Mouse (Mus musculus) bone marrow macrophage, adult 2 months (primary cell): ENCODE measurements around the gene Olfml2b.

Experiments used
- CTCF ChIP-seq: IDR thresholded peaks from 2 replicates; pipeline ENCODE4 v1.5.1; 2012; ENCODE audit warnings: low read depth, mild to moderate bottlenecking, low read length, moderate library complexity
- POLR2A ChIP-seq: IDR thresholded peaks from 2 replicates; pipeline ENCODE4 v1.6.1; 2012; ENCODE audit warnings: mild to moderate bottlenecking, low read depth, low read length, borderline replicate concordance

GRCm38 (mm10) chr1:170709034-170709433 lies 64.7 kb downstream of the Olfml2b start:
- no peak for TF ChIP-seq CTCF
- TF ChIP-seq POLR2A, result no peak
